Mouse (Mus musculus) stomach, postnatal 0 days (tissue): ENCODE results near the gene Megf8.

Experiments
- CTCF ChIP-seq: IDR thresholded peaks from 2 replicates; pipeline ENCODE4 v1.5.1; 2016; ENCODE audit warnings: antibody characterized with exemption, low read depth, mild to moderate bottlenecking, moderate library complexity
- EP300 ChIP-seq: optimal IDR thresholded peaks from 2 replicates; pipeline ENCODE3; 2016; ENCODE audit warnings: antibody characterized with exemption

GRCm38 (mm10) chr7:25384818-25385217 is 67.9 kb downstream of the Megf8 start:
- TF ChIP-seq EP300 (no peak), CTCF (no peak)
